Mouse (Mus musculus): ENCODE measurements around the gene Vmn2r81.
"Not testable (repeated sequence)": the region's sequence is repeated elsewhere in the genome, so short reads cannot be mapped to it uniquely, and the experiment has no call there.

Vmn2r81 gene

DNA sequence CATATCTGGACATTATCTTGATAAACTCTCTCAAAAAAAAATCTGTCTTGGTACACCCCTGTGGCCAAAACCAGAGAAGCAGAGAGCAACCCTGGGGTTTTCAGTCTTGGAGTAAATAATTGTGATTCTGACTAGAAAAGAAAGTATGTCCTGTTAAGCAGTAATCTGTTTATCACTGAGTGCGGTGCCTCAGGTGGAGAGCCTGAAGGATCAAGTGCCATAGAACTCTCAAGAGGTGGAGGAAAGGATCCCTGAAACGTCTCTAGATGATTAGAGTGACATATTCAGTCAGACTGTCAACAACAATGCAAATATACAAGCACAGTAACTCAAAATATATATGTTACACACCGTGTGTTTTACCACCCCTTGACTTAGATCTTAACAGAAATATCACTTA lies at the start of gene Vmn2r81:
Gene Vmn2r81 (plus strand): TSS at position 301 of the 400 bp plus-strand sequence.
- not testable (repeated sequence) for DNase-seq (ENCODE audit: low spot score in 2 of 2)

DNA sequence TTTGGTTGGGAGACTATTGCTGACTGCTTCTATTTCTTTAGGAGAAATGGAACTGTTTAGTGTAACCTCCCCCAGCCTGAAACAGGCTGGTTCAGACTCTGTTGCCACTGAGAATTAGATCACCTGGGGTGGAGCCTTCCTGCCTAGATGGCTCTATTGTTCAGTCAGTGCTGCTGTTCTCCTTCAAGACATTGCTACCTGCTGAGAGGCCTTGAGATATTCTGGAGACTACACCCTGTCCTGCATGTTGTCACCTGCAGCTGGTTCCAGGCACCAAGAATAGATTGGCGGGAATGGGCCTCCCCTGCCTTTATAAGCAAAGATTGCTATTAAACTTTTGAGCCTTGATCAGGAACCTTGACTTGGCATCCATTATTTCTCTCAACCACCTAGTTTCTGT lies 47.5 kb upstream of the Vmn2r81 start:
- not testable (repeated sequence) for DNase-seq (ENCODE audit: low spot score in 2 of 2)

DNA sequence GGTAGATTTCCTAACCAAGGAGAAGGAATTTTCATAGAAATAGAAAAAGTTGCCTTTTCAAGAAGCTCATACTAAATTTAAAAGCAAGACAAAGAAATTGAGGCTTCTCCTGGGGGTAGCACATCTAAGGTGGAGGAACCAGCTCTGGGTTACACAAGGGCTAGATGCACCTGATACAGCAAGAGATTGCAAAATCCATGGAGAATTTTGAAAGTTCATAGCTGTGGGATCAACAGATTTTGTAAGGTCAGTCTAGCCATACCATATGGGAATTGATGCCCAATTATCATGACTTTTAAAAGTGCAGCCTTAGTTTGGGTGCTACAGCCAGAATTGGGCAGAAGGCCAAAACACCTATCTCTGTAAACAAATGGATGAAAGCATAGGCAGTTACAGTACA lies 27.1 kb upstream of the Vmn2r81 start:
- DNase-seq (ENCODE audit: low spot score in 2 of 2) = no peak

DNA sequence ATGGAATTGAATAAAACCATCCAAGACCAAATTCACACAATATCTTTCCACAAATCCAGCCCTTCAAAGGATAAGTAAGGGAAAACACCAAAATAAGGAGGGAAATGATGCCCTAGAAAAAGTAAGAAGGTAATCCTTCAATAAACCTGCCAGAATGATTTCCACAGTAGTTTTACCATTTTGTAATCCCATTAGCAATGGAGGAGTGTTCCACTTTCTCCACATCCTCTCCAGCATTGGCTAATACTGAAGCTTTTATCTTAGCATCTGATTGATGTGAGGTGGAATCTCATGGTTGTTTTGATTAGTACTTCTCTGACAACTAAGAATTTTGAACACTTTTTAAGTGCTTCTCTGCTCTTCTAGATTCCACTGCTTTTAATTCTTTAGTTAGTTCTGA lies 25.9 kb upstream of the Vmn2r81 start:
- DNase-seq (ENCODE audit: low spot score in 2 of 2) = no peak

DNA sequence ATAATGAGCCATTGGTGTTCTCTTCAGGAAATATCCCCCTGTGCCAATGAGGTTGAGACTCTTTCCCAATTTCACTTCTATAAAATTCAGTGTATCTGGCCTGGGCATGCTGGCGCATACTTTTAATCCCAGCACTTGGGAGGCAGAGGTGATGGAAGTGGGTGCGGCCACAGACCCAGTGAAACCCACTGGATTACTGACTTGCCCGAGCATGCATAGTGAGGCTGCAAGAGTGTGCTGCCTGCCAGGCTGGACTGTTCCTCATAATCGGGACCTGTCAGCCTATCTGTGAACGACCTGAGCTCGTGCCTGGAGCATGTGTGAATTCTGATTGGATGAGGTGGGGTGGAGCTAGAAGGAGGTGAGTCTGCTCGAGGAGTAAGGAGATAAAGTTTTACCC lies 25.3 kb upstream of the Vmn2r81 start:
- DNase-seq (ENCODE audit: low spot score in 2 of 2) = no peak

DNA sequence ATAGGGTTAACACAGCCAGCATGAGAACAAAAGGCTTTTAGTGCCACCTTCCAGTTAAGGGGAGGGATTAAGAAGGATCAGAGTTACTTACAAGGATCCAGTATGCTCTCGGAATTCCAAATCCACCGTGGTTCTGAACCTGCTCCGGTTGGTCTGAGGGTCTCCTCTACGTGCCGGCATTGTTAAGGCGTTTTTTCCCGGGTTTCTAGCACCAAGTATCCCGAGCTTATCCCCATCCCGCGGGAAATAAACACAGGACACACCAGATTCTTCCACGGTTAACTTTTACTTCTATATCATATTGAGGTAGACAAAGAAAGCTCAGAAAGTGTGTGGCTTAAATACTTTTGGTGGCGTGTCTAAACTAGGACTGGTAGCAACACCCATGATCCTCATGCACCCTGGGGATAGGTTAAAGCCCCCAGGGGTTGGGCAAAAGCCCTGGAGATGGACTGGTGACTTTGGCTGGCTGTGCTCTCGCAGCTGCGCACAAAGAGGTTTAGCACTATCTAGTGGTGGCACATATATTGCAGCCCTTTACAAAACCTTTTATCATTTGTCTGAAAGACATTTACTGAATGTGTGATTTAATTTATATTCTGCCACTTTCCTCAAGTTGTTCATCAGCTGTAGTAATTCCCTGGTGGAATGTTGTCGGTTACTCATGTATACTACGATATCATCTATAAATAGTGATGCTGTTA lies 74.7 kb downstream of the Vmn2r81 start:
- not testable (repeated sequence) for DNase-seq (ENCODE audit: low spot score in 2 of 2)

DNA sequence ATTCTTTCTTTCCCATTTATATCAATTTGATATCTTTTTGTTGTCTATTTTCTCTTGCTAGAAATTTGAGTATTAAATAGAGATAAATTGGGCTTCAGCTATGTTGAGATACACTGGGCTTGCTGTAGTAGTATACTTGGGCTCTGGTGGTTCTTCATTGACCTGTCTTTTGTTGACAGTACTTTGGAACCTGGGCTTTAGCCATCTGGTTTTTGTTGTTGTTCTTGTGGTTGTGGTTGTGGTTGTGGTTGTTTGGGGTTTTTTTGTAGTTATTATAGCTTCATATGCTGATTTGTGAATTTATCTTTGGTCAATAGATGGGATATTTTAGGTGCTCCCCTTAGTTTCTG lies 75.2 kb downstream of the Vmn2r81 start:
- no peak for DNase-seq (ENCODE audit: low spot score in 2 of 2)
